Mouse (Mus musculus): ENCODE data around the gene Gm33543. TPM values are rescaled to one million over a fixed set of nuclear protein-coding genes. Genes with fewer than 3 reads are reported as not detected.

The Gm33543 gene
- polyA plus RNA-seq (2014; fragmentation: Illumina TruSeq; extraction: RNeasy Lipid Tissue Mini Kit (QIAGEN cat#74804); ENCODE audit: low read depth, low replicate concordance), result not detected

DNA sequence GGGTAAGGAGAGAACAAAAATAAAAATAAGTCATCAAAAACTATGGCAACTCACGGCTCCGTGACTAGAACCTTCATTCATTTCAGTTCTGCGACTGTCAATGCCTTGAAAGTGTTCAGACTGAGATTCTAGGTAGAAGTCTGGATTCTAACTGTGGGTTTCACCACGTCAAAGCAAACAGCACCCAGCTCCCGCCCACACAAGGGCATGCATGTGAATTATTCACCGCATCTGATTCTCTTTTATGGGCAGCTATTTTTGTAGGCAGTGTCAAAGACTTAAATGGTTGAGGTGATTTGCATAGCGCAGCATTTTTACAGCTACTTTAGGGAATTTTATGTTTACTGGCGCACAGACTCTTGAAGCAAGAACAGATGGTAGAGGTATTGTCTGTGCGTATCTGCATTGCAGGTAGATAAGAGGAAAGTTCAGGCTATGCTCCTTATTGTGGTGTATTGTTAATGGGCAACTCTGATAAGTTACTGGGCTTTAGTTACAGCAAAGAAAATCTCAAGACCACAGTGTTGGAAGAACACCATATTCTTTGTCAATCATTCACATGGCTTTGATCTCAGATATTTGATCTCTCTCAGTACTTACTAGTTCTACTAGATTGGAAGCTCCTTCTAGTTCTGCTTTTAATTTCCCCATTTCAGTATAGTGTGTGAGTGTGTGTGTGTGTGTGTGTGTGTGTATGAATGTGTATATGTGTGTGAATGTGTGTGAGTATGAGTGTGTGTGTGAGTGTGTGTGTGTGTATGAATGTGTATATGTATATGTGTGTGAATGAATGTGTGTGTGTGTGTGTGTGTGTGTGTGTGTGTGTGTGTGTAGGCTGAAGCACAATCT lies at the start of gene Gm33543:
Gene Gm33543 (minus strand): TSS at position 142 of the 849 bp plus-strand sequence.

Other genes starting within 250 kb of the Gm33543 start
- not detected for gene Anapc15-ps, start 169.5 kb downstream of the Gm33543 start, polyA plus RNA-seq (2014; fragmentation: Illumina TruSeq; extraction: RNeasy Lipid Tissue Mini Kit (QIAGEN cat#74804); ENCODE audit: low read depth, low replicate concordance)
- 85.3 TPM for gene Eea1, start 97.7 kb upstream of the Gm33543 start, polyA plus RNA-seq (2014; fragmentation: Illumina TruSeq; extraction: RNeasy Lipid Tissue Mini Kit (QIAGEN cat#74804); ENCODE audit: low read depth, low replicate concordance)

All from adrenal gland, adult 10 weeks (tissue).